Mouse (Mus musculus) kidney, postnatal 0 days (tissue): Measurements from ENCODE around the gene Plppr3. TPM values are rescaled to one million over a fixed set of nuclear protein-coding genes. Genes with fewer than 3 reads are reported as not detected.
A peak's percentile ranks its signal among the peaks of the same experiment; 100 is the strongest.
"Not testable (repeated sequence)": the region's sequence is repeated elsewhere in the genome, so short reads cannot be mapped to it uniquely, and the experiment has no call there.

Experiments used
- ATAC-seq: fragments of 200-750 bp; cut with Nextera tagmentation; replicated peaks from 2 replicates; pipeline ENCODE4 v1.8.0; 2017; ENCODE audit warnings: low read depth, moderate number of reproducible peaks, moderate TSS enrichment, moderate library complexity; ENCODE audit not compliant: low FRiP score
- DNase-seq: peaks from one replicate; pipeline ENCODE4 v3.0.0-alpha.2; 2016; ENCODE audit warnings: low spot score
- H3K27ac ChIP-seq: fragments of 300-500 bp; sonication (generic); 2 replicates; pipeline ENCODE4 v1.5.1; 2014; ENCODE audit warnings: mild to moderate bottlenecking
- H3K27me3 ChIP-seq: fragments of 300-500 bp; sonication (generic); 2 replicates; pipeline ENCODE4 v1.6.1; 2014; ENCODE audit warnings: low read length, mixed read lengths; ENCODE audit not compliant: insufficient read depth
- H3K36me3 ChIP-seq: fragments of 300-500 bp; sonication (generic); 2 replicates; pipeline ENCODE4 v1.6.1; 2014; ENCODE audit warnings: low read length, mixed read lengths; ENCODE audit not compliant: insufficient read depth
- H3K4me1 ChIP-seq: fragments of 300-500 bp; sonication (generic); replicated peaks from 2 replicates; pipeline ENCODE4 v1.6.1; 2014; ENCODE audit warnings: antibody characterized with exemption, low read length, mixed read lengths; ENCODE audit not compliant: insufficient read depth
- H3K4me2 ChIP-seq: fragments of 300-500 bp; sonication (generic); 2 replicates; pipeline ENCODE4 v1.6.1; 2014; ENCODE audit warnings: mild to moderate bottlenecking, low read length, moderate library complexity, mixed read lengths
- H3K4me3 ChIP-seq: fragments of 300-500 bp; sonication (generic); replicated peaks from 2 replicates; pipeline ENCODE4 v1.5.1; 2014; ENCODE audit warnings: low read depth, low read length
- H3K9ac ChIP-seq: fragments of 300-500 bp; sonication (generic); 2 replicates; pipeline ENCODE4 v1.6.1; 2014; ENCODE audit warnings: low read depth, low read length
- H3K9me3 ChIP-seq: fragments of 300-500 bp; sonication (generic); replicated peaks from 2 replicates; pipeline ENCODE4 v1.6.1; 2016; ENCODE audit warnings: low read length, inconsistent platforms, mixed read lengths
- CTCF ChIP-seq: IDR thresholded peaks from 2 replicates; pipeline ENCODE4 v1.5.1; 2016; ENCODE audit warnings: antibody characterized with exemption, low read depth, mild to moderate bottlenecking, moderate library complexity
- WGBS: fragments of 180-500 bp; shearing (Covaris S2); extraction: QIAGEN DNeasy Blood & Tissue Kit; methylation state at CpG from one replicate; pipeline ENCODE4 v1.1.7; 2014; 5-methylcytosine and 5-hydroxymethylcytosine counted together
- polyA plus RNA-seq: library from polyadenylated mRNA; unstranded; fragments of >200 nt; fragmentation: Nextera tagmentation; extraction: Ambion mirVana; gene quantifications from 2 replicates; pipeline ENCODE4 v1.2.1, GENCODE M21; 2015

The Plppr3 gene
- polyA plus RNA-seq, 1 experiment from 2014 or later = 37.0 TPM

DNA sequence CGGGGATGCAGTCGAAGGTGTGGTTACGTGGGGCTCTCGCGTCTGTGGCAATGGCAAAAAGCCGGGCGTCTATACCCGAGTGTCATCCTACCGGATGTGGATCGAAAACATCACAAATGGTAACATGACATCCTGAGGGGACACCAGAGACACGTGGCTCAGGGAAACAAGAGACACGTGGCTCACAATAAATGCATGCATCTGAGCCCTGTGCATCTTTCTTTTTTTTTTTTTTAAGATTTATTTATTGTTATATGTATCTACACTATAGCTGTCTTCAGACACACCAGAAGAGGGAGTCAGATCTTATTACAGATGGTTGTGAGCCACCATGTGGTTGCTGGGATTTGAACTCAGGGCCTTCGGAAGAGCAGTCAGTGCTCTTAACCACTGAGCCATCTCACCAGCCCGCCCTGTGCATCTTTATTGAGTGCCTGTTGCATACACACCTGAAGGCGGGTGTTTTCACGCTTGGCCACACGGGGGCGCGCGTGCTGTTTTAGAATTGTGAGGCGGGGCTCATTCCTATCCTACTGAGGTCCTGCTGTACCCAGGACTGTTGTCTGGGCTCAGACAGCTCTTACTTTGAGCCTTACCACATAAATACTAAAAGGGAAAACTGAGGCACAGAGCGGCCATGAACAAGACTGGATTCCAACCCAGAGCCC lies 18.2 kb upstream of the Plppr3 start:
- not testable (repeated sequence) for H3K27ac ChIP-seq, H3K9me3 ChIP-seq, H3K4me3 ChIP-seq, H3K4me2 ChIP-seq, H3K4me1 ChIP-seq, H3K27me3 ChIP-seq, ATAC-seq, H3K9ac ChIP-seq
- peaks cover 33% of the 10 kb centered on the region for H3K36me3 ChIP-seq
- 44% methylated on average over 22 of the region's 22 CpGs for WGBS
- peak; percentile 80 for TF ChIP-seq CTCF
- DNase-seq = peak; percentile 83

DNA sequence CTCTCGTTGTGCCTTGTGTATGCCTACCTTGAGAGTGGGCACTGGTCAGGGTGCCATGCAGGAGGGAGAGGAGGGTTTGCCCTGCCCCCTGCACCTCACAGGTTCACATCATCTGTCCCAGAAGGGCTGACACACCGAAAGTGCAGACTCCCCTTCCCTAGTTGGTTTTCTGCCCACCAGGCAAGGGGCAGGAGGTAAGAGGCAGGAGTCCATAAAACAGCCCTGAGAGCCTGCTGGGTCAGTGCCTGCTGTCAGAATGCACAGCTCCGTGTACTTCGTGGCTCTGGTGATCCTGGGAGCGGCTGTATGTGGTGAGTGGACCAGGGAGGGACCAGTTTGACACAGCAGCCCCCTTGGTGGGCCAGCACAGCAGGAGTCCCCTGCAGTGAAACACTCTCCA lies 16.2 kb upstream of the Plppr3 start, which contains the start of gene Cfd:
Gene Cfd (plus strand): TSS at position 184 of the 400 bp plus-strand sequence.
- DNase-seq = no peak
- Histone ChIP-seq H3K9me3 (no peaks in the 10 kb centered on the region), H3K4me1 (no peaks in the 10 kb centered on the region), H3K4me3 (no peak within 1 kb of the TSS), H3K27me3 (no peaks in the 10 kb centered on the region), H3K9ac (no peak within 1 kb of the TSS), H3K36me3 (peaks cover 15% of the 10 kb centered on the region), H3K4me2 (no peak within 1 kb of the TSS), H3K27ac (no peak within 1 kb of the TSS)
- WGBS = 40% methylated on average over 5 of the region's 5 CpGs
- ATAC-seq = no peak
- TF ChIP-seq CTCF = no peak

DNA sequence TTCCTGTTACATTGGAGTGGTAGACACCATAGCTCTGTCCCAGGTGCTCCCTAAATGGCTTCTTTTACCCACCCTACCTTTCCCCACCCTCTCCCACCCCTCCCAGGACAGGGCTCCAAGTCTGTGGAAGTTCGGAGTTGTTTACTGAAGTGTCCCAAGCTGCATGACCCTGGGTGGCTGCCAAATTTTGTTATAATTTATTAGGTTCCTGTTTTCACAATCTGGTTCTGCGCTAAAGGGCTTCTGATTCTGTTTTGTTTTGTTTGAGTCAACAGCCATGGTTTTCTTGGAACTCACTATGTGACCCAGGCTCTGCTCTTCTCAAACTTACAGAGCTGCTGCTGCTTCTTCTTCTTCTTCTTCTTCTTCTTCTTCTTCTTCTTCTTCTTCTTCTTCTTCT lies 15.0 kb upstream of the Plppr3 start:
- Histone ChIP-seq H3K4me1 (no peaks in the 10 kb centered on the region), H3K36me3 (0 out of 2 replicates have a peak, but pooled peaks cover 5% of the 10 kb centered on the region), H3K9me3 (no peaks in the 10 kb centered on the region), H3K4me3 (no peak overlapping the region), H3K27me3 (no peaks in the 10 kb centered on the region), H3K9ac (no peak overlapping the region), H3K4me2 (no peak overlapping the region), H3K27ac (no peak overlapping the region)
- DNase-seq = peak; percentile 73
- WGBS = 40% methylated on average over 2 of the region's 2 CpGs
- ATAC-seq = no peak
- TF ChIP-seq CTCF = no peak

DNA sequence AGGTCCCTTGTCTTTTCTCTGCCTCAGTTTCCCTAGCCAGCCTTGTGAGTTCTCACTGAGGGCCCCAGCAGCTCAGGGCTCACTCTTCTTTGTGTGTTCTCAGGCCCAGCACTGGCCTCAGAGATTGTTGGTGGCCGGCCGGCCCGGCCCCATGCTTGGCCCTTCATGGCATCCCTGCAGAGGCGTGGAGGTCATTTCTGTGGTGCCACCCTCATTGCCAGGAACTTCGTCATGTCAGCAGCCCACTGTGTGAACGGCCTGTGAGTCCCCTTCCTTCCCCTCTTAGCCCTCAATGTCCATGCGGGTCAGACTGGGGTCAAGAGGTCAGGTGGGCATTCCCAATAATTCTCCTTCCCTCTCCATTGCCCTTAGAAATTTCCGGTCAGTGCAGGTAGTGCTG lies 12.2 kb upstream of the Plppr3 start:
- 80% methylated on average over 8 of the region's 8 CpGs for WGBS
- no peak for DNase-seq
- no peak for TF ChIP-seq CTCF

DNA sequence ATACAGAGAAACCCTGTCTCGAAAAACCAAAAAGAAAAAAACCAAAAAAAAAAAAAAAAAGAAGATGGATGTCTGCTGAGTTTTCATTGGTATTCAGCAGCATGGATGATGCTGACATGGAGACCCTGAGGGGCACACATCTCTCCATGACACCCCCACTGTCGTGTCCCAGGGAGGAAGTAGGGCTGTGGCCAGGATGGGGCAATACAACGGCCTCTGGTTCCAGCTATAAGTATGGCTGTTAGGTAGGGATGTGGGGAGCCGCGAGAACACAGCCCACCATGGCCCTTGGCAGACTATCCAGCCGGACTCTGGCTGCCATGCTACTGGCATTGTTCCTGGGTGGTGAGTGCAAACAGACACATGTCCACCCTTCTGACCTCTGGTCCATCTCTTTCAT lies 11.6 kb upstream of the Plppr3 start, which contains the start of gene Elane:
Gene Elane (plus strand): TSS at position 194 of the 400 bp plus-strand sequence.
- Histone ChIP-seq H3K27ac (no peak within 1 kb of the TSS), H3K4me3 (no peak within 1 kb of the TSS), H3K9ac (no peak within 1 kb of the TSS), H3K4me2 (no peak within 1 kb of the TSS), H3K27me3 (no peaks in the 10 kb centered on the region), H3K4me1 (peaks cover 12% of the 10 kb centered on the region), H3K9me3 (no peaks in the 10 kb centered on the region), H3K36me3 (no peaks in the 10 kb centered on the region)
- TF ChIP-seq CTCF = no peak
- DNase-seq (no peak), ATAC-seq (no peak)
- WGBS = 74% methylated on average over 6 of the region's 6 CpGs

More for the DNA sequence above, 12.2 kb upstream of the Plppr3 start:
- H3K4me2 ChIP-seq = no peak overlapping the region
- no peaks in the 10 kb centered on the region for H3K36me3 ChIP-seq
- H3K4me1 ChIP-seq = peaks cover 12% of the 10 kb centered on the region
- no peak overlapping the region for H3K4me3 ChIP-seq
- no peak for ATAC-seq
- no peaks in the 10 kb centered on the region for H3K9me3 ChIP-seq
- H3K9ac ChIP-seq = no peak overlapping the region
- no peaks in the 10 kb centered on the region for H3K27me3 ChIP-seq
- H3K27ac ChIP-seq = no peak overlapping the region

DNA sequence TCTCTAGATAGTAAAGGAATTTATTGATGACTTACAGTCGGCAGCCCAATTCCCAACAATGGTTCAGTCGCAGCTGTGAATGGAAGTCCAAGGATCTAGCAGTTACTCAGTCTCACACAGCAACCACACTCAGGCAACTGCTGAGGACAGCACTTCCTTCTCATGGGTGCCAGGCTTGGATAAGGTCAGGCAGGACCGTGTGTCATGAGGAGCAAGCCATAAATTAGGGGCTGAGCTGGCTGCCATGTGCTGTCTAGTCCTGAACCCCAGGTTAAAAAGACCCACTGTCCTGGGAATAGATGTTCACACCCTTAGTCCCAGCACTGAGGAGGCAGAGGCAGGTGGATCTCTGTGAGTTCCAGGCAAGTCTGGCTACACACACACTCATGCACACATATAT lies 10.5 kb upstream of the Plppr3 start:
- not testable (repeated sequence) for H3K36me3 ChIP-seq, H3K4me3 ChIP-seq
- 54% methylated on average over 2 of the region's 3 CpGs for WGBS

DNA sequence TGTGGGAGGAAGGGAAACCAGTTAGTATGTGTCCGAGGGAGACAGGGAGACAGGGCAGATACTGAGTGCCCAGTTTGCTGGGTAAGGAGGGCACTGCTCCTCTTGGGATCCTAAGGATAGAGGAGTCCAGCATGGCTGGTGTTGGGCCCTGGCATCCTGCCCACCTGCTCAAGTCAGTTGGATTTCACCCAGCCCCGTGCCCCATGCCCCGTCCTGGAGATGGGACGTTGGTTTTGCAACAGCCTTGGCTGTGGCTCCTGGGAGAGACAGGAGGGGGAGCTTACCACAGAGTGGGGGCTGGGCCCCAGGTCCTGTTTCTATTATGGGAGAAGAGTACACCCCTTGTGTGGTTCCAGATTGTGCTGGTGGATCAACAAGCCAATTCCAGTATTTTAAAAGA lies 10.0 kb upstream of the Plppr3 start:
- Histone ChIP-seq H3K4me3 (no peak overlapping the region), H3K27me3 (no peaks in the 10 kb centered on the region), H3K4me1 (peaks cover 19% of the 10 kb centered on the region), H3K36me3 (no peaks in the 10 kb centered on the region), H3K9ac (no peak overlapping the region), H3K27ac (no peak overlapping the region), H3K4me2 (no peak overlapping the region), H3K9me3 (no peaks in the 10 kb centered on the region)
- no peak for ATAC-seq
- WGBS = 50% methylated on average over 4 of the region's 4 CpGs
- no peak for TF ChIP-seq CTCF
- no peak for DNase-seq

More for the DNA sequence above, 10.5 kb upstream of the Plppr3 start:
- H3K9ac ChIP-seq, H3K27ac ChIP-seq, ATAC-seq, H3K27me3 ChIP-seq, H3K4me2 ChIP-seq, DNase-seq, H3K9me3 ChIP-seq: not testable (repeated sequence)
- H3K4me1 ChIP-seq = peaks cover 14% of the 10 kb centered on the region
